23 mouse cellular contexts compared by ENCODE assay signal in the genomic region with DNA sequence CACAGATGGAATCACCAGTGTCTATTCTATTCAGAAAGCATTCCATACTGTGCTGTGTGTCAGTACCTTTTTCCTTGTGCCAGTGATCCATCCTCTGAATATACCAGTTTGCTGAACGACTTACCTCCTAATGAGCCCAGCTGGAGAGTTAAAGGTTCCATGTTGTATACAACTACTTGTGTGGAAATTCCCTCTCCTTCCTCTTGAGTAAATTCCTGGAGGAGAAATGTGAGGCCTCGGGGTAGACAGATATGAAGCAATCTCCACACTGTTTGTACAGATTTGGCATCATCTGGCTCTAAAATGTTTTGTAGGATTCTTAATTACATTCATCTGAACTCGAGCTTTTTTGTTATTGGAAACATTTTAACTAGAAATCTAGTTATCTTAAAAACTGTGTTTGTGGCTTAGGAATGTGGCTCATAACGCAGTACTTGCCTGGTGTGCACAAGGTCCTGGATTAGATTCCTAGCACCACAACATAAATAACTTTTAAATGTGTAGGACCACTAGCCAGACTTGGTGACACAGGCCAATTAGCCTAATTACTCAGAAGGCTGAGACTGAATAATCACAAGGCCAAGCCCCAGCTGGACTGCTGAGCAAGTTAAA.
A peak's percentile ranks its signal among the peaks of the same experiment; 100 is the strongest.
DNase-seq lines count a peak whose midpoint lies in the region; ATAC-seq and TF ChIP-seq lines count a peak whose summit lies in the region.
"Had no signal": no experiment of that assay in that cellular context is flagged by ENCODE, and none has a peak within 500 bp of the region (broad histone marks: within the 10 kb centered on the region; RNA-seq: fewer than 3 reads in every experiment).

No protein-coding gene starts in this region.

- no peaks in the 10 kb centered on the region for H3K4me1 ChIP-seq in lung, embryonic 14.5 days (ENCODE audit: insufficient read depth)
- no peaks in the 10 kb centered on the region for H3K4me1 ChIP-seq in kidney, embryonic 16.5 days (ENCODE audit: insufficient read depth, low read length)
- H3K4me1 ChIP-seq: forebrain, embryonic 10.5 days; forebrain, embryonic 13.5 days; heart, embryonic 10.5 days; hindbrain, embryonic 12.5 days; hindbrain, embryonic 15.5 days; intestine, embryonic 15.5 days had no signal

- no peak overlapping the region for H3K27ac ChIP-seq in lung, embryonic 14.5 days (ENCODE audit: low read depth)
- no peak overlapping the region for H3K27ac ChIP-seq in kidney, embryonic 16.5 days (ENCODE audit: low read length)
- H3K27ac ChIP-seq: forebrain, embryonic 10.5 days; forebrain, embryonic 13.5 days; heart, adult 2 months; heart, embryonic 10.5 days; hindbrain, embryonic 12.5 days; hindbrain, embryonic 15.5 days; intestine, embryonic 15.5 days had no signal

- H3K36me3 ChIP-seq in lung, embryonic 14.5 days (ENCODE audit: insufficient read depth): no peaks in the 10 kb centered on the region
- no peaks in the 10 kb centered on the region for H3K36me3 ChIP-seq in kidney, embryonic 16.5 days (ENCODE audit: insufficient read depth, low read length)
- H3K36me3 ChIP-seq: forebrain, embryonic 10.5 days; heart, embryonic 10.5 days; hindbrain, embryonic 12.5 days; hindbrain, embryonic 15.5 days; intestine, embryonic 15.5 days had no signal

- no peak overlapping the region for H3K4me2 ChIP-seq in lung, embryonic 14.5 days
- H3K4me2 ChIP-seq in kidney, embryonic 16.5 days (replicated peaks; ENCODE audit: low read depth, low read length): no peak overlapping the region
- H3K4me2 ChIP-seq: forebrain, embryonic 13.5 days; hindbrain, embryonic 12.5 days; hindbrain, embryonic 15.5 days; intestine, embryonic 15.5 days had no signal

- no peak overlapping the region for H3K9ac ChIP-seq in lung, embryonic 14.5 days
- no peak overlapping the region for H3K9ac ChIP-seq in kidney, embryonic 16.5 days (replicated peaks; ENCODE audit: low read length)
- H3K9ac ChIP-seq: forebrain, embryonic 13.5 days; hindbrain, embryonic 12.5 days; hindbrain, embryonic 15.5 days; intestine, embryonic 15.5 days had no signal

- H3K9me3 ChIP-seq in lung, embryonic 14.5 days (ENCODE audit: low read depth, low read length): no peaks in the 10 kb centered on the region
- no peaks in the 10 kb centered on the region for H3K9me3 ChIP-seq in kidney, embryonic 16.5 days (ENCODE audit: low read length)
- H3K9me3 ChIP-seq: forebrain, embryonic 13.5 days; heart, embryonic 10.5 days; hindbrain, embryonic 12.5 days; hindbrain, embryonic 15.5 days; intestine, embryonic 15.5 days had no signal

- ATAC-seq in lung, embryonic 14.5 days (ENCODE audit: insufficient read depth): no peak
- no peak for ATAC-seq in frontal cortex, adult (ENCODE audit: low TSS enrichment)
- ATAC-seq in kidney, embryonic 16.5 days (ENCODE audit: low FRiP score, low TSS enrichment): no peak
- ATAC-seq: CD4-positive, CD25-positive, alpha-beta regulatory T cell, adult 4 months; forebrain, embryonic 13.5 days; forebrain, embryonic 16.5 days; intestine, embryonic 15.5 days had no signal

- H3K4me3 ChIP-seq in lung, embryonic 14.5 days (ENCODE audit: low read depth, low read length): no peak overlapping the region
- H3K4me3 ChIP-seq in kidney, embryonic 16.5 days (ENCODE audit: low read length): no peak overlapping the region
- H3K4me3 ChIP-seq: forebrain, embryonic 10.5 days; forebrain, embryonic 13.5 days; heart, adult 2 months; heart, embryonic 10.5 days; hindbrain, embryonic 12.5 days; hindbrain, embryonic 15.5 days; intestine, embryonic 15.5 days had no signal

- DNase-seq in lung, embryonic 14.5 days: peak; percentile 28
- no peak for DNase-seq in lung, postnatal 4 days
- peak; percentile 42 for DNase-seq in Muller cell, postnatal 12 days (ENCODE audit: inconsistent ontology term)
- peak; percentile 70 for DNase-seq in adipocyte (ENCODE audit: low spot score)
- DNase-seq in layer of hippocampus, adult 18-20 months (ENCODE audit: low spot score in 2 of 2): no peak
- DNase-seq: adrenal gland, adult 8-10 months; adrenal gland, postnatal 25 days; cerebellum, adult 11-12 months; cerebellum, adult 8-10 months; cerebellum, postnatal 10 days; cerebellum, postnatal 36 days; gastrocnemius, postnatal 25 days; heart, adult 2 months had no signal

- WGBS in lung, embryonic 14.5 days: 39% methylated on average over 4 of the region's 4 CpGs
- 68% methylated on average over 4 of the region's 4 CpGs for WGBS in kidney, embryonic 16.5 days

- TF ChIP-seq CTCF in lung, embryonic 14.5 days (IDR thresholded peaks at IDR 0.05; ENCODE audit: low read depth): no peak

- H3K27me3 ChIP-seq in lung, embryonic 14.5 days (ENCODE audit: insufficient read depth, low read length): no peaks in the 10 kb centered on the region
- no peaks in the 10 kb centered on the region for H3K27me3 ChIP-seq in kidney, embryonic 16.5 days (ENCODE audit: insufficient read depth, low read length)
- H3K27me3 ChIP-seq: forebrain, embryonic 13.5 days; hindbrain, embryonic 12.5 days; hindbrain, embryonic 15.5 days; intestine, embryonic 15.5 days had no signal

Comparison
In these comparisons a context has a peak if more than half of its experiments do, and no peak if none do; other contexts are left out.
1. DNase-seq: peak in lung, embryonic 14.5 days (single experiment), Muller cell, postnatal 12 days (single experiment) and adipocyte (single experiment); none in lung, postnatal 4 days (0 of 2) and layer of hippocampus, adult 18-20 months (0 of 2).